Mouse (Mus musculus) liver, embryonic 14.5 days (tissue): ENCODE results near the gene Lims1.

ENCODE experiments used
- CTCF ChIP-seq: IDR thresholded peaks from 2 replicates; pipeline ENCODE4 v1.5.1; 2016; ENCODE audit warnings: antibody characterized with exemption, low read depth, control low read depth
- EP300 ChIP-seq: IDR thresholded peaks from 2 replicates; pipeline ENCODE4 v1.6.1; 2016; ENCODE audit warnings: antibody characterized with exemption, low read depth

DNA sequence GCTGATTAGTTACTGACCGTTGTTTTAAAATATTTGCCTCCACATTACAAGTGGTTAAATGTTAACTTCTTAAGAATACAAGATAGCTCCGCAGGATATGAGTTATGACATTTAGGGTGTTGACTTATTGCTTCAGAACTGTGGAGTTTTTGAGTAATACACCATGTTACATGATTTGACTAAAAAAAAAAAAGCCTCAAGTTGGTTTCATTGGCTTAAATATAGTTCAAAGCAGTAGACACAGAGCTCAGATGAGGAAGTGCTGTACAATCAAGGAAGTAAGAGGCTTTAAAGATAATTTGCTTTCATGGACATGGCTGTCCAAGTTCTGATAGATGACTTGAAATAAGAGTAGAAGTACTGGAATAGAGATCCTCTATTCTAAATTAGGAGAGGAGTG, 28.4 kb downstream of the Lims1 start:
- TF ChIP-seq CTCF (no peak), EP300 (no peak)
